Mouse (Mus musculus): Measurements from ENCODE around the gene Rab4a. TPM values are rescaled to one million over a fixed set of nuclear protein-coding genes. Genes with fewer than 3 reads are reported as not detected.
A peak's percentile ranks its signal among the peaks of the same experiment; 100 is the strongest.

Rab4a gene
- 26.9 and 32.1 TPM in 2 replicates for polyA plus RNA-seq (2015; fragmentation: Nextera tagmentation; extraction: Ambion mirVana)

- Histone ChIP-seq H3K4me2 (peak within 1 kb of the TSS; percentile 86), H3K36me3 (no peaks in the 10 kb centered on the region), H3K9me3 (replicated peaks) (no peaks in the 10 kb centered on the region), H3K4me3 (peak within 1 kb of the TSS; percentile 79), H3K4me1 (replicated peaks) (peaks cover 20% of the 10 kb centered on the region), H3K27me3 (no peaks in the 10 kb centered on the region), H3K9ac (peak within 1 kb of the TSS; percentile 82), H3K27ac (peak within 1 kb of the TSS; percentile 65)
- peak; percentile 86 for ATAC-seq (replicated peaks; ENCODE audit: insufficient number of reproducible peaks, insufficient read depth, low FRiP score, low read depth)
- under 1% methylated on average over 47 of the region's 48 CpGs for WGBS
Measured at GRCm38 (mm10) chr8:123805718-123806373, at the start of gene Rab4a. Gene Rab4a (plus strand): TSS chr8:123805985.

GRCm38 (mm10) chr8:123756901-123757300 is 48.9 kb upstream of the Rab4a start:
- Histone ChIP-seq H3K4me3 (no peak overlapping the region), H3K9me3 (replicated peaks) (no peaks in the 10 kb centered on the region), H3K4me2 (no peak overlapping the region), H3K27ac (no peak overlapping the region), H3K27me3 (peaks cover 6% of the 10 kb centered on the region; the same call in 1 of the 2 replicates), H3K9ac (no peak overlapping the region), H3K4me1 (replicated peaks) (peaks cover 37% of the 10 kb centered on the region), H3K36me3 (no peaks in the 10 kb centered on the region)
- ATAC-seq (replicated peaks; ENCODE audit: insufficient number of reproducible peaks, insufficient read depth, low FRiP score, low read depth): no peak
- WGBS: 77% methylated on average over 8 of the region's 8 CpGs

- Histone ChIP-seq H3K27ac (no peak overlapping the region), H3K9ac (no peak overlapping the region), H3K4me3 (no peak overlapping the region), H3K36me3 (no peaks in the 10 kb centered on the region), H3K27me3 (peaks cover 6% of the 10 kb centered on the region; the same call in 1 of the 2 replicates), H3K4me2 (no peak overlapping the region), H3K9me3 (replicated peaks) (no peaks in the 10 kb centered on the region), H3K4me1 (replicated peaks) (peaks cover 35% of the 10 kb centered on the region)
- ATAC-seq (replicated peaks; ENCODE audit: insufficient number of reproducible peaks, insufficient read depth, low FRiP score, low read depth): no peak
- WGBS: 72% methylated on average over 1 of the region's 1 CpGs
Measured at GRCm38 (mm10) chr8:123758935-123759334, 46.9 kb upstream of the Rab4a start.

GRCm38 (mm10) chr8:123759933-123760332 is 45.9 kb upstream of the Rab4a start:
- Histone ChIP-seq H3K36me3 (no peaks in the 10 kb centered on the region), H3K9ac (no peak overlapping the region), H3K4me3 (no peak overlapping the region), H3K9me3 (replicated peaks) (no peaks in the 10 kb centered on the region), H3K27me3 (no peaks in the 10 kb centered on the region), H3K27ac (no peak overlapping the region), H3K4me2 (peak overlapping the region; percentile 41), H3K4me1 (replicated peaks) (peaks cover 34% of the 10 kb centered on the region)
- 22% methylated on average over 10 of the region's 10 CpGs for WGBS
- no peak for ATAC-seq (replicated peaks; ENCODE audit: insufficient number of reproducible peaks, insufficient read depth, low FRiP score, low read depth)

- no peak for ATAC-seq (replicated peaks; ENCODE audit: insufficient number of reproducible peaks, insufficient read depth, low FRiP score, low read depth)
- H3K9me3 ChIP-seq (replicated peaks): no peaks in the 10 kb centered on the region
- WGBS: 67% methylated on average over 5 of the region's 5 CpGs
- H3K27me3 ChIP-seq: 0 out of 2 replicates have a peak, but pooled peaks cover 3% of the 10 kb centered on the region
- H3K4me1 ChIP-seq (replicated peaks): peaks cover 34% of the 10 kb centered on the region
- H3K36me3 ChIP-seq: no peaks in the 10 kb centered on the region
- no peak overlapping the region for H3K4me3 ChIP-seq
- H3K4me2 ChIP-seq: no peak overlapping the region
- H3K27ac ChIP-seq: no peak overlapping the region; the same call in 1 of the 2 replicates
- H3K9ac ChIP-seq: no peak overlapping the region
Measured at GRCm38 (mm10) chr8:123760579-123760978, 45.2 kb upstream of the Rab4a start.

- 0 out of 2 replicates have a peak, but pooled peaks cover 3% of the 10 kb centered on the region for H3K27me3 ChIP-seq
- H3K4me3 ChIP-seq: no peak overlapping the region
- H3K9me3 ChIP-seq (replicated peaks): no peaks in the 10 kb centered on the region
- peak; percentile 47; the same call in 1 of the 2 replicates for ATAC-seq (replicated peaks; ENCODE audit: insufficient number of reproducible peaks, insufficient read depth, low FRiP score, low read depth)
- peak overlapping the region; percentile 60 for H3K27ac ChIP-seq
- H3K9ac ChIP-seq: no peak overlapping the region
- H3K4me2 ChIP-seq: no peak overlapping the region
- peaks cover 34% of the 10 kb centered on the region for H3K4me1 ChIP-seq (replicated peaks)
- no peaks in the 10 kb centered on the region for H3K36me3 ChIP-seq
- 39% methylated on average over 12 of the region's 12 CpGs for WGBS
Measured at GRCm38 (mm10) chr8:123761266-123761882, 44.4 kb upstream of the Rab4a start.

GRCm38 (mm10) chr8:123761883-123762270 is 43.9 kb upstream of the Rab4a start:
- Histone ChIP-seq H3K9me3 (replicated peaks) (no peaks in the 10 kb centered on the region), H3K4me3 (no peak overlapping the region), H3K9ac (no peak overlapping the region), H3K4me1 (replicated peaks) (peaks cover 34% of the 10 kb centered on the region), H3K4me2 (no peak overlapping the region), H3K27ac (peak overlapping the region; percentile 41; the same call in 1 of the 2 replicates), H3K27me3 (0 out of 2 replicates have a peak, but pooled peaks cover 3% of the 10 kb centered on the region), H3K36me3 (no peaks in the 10 kb centered on the region)
- WGBS: 35% methylated on average over 4 of the region's 4 CpGs
- no peak for ATAC-seq (replicated peaks; ENCODE audit: insufficient number of reproducible peaks, insufficient read depth, low FRiP score, low read depth)

GRCm38 (mm10) chr8:123763355-123763754 is 42.4 kb upstream of the Rab4a start:
- Histone ChIP-seq H3K27me3 (0 out of 2 replicates have a peak, but pooled peaks cover 3% of the 10 kb centered on the region), H3K9me3 (replicated peaks) (no peaks in the 10 kb centered on the region), H3K9ac (no peak overlapping the region), H3K4me3 (no peak overlapping the region), H3K4me1 (replicated peaks) (peaks cover 34% of the 10 kb centered on the region), H3K27ac (peak overlapping the region; percentile 29), H3K4me2 (no peak overlapping the region), H3K36me3 (no peaks in the 10 kb centered on the region)
- WGBS: 42% methylated on average over 7 of the region's 7 CpGs
- no peak for ATAC-seq (replicated peaks; ENCODE audit: insufficient number of reproducible peaks, insufficient read depth, low FRiP score, low read depth)

GRCm38 (mm10) chr8:123764671-123765070 is 41.1 kb upstream of the Rab4a start:
- no peak for ATAC-seq (replicated peaks; ENCODE audit: insufficient number of reproducible peaks, insufficient read depth, low FRiP score, low read depth)
- H3K9ac ChIP-seq: no peak overlapping the region
- H3K4me3 ChIP-seq: no peak overlapping the region
- H3K36me3 ChIP-seq: no peaks in the 10 kb centered on the region
- no peak overlapping the region for H3K27ac ChIP-seq
- no peaks in the 10 kb centered on the region for H3K9me3 ChIP-seq (replicated peaks)
- WGBS: 31% methylated on average over 4 of the region's 4 CpGs
- H3K27me3 ChIP-seq: 0 out of 2 replicates have a peak, but pooled peaks cover 3% of the 10 kb centered on the region
- H3K4me1 ChIP-seq (replicated peaks): peaks cover 36% of the 10 kb centered on the region
- no peak overlapping the region for H3K4me2 ChIP-seq

- Histone ChIP-seq H3K9ac (no peak overlapping the region), H3K4me2 (no peak overlapping the region), H3K9me3 (replicated peaks) (no peaks in the 10 kb centered on the region), H3K4me3 (no peak overlapping the region), H3K27me3 (0 out of 2 replicates have a peak, but pooled peaks cover 3% of the 10 kb centered on the region), H3K36me3 (no peaks in the 10 kb centered on the region), H3K27ac (no peak overlapping the region), H3K4me1 (replicated peaks) (peaks cover 24% of the 10 kb centered on the region)
- 80% methylated on average over 4 of the region's 4 CpGs for WGBS
- no peak for ATAC-seq (replicated peaks; ENCODE audit: insufficient number of reproducible peaks, insufficient read depth, low FRiP score, low read depth)
Measured at GRCm38 (mm10) chr8:123766516-123766915, 39.3 kb upstream of the Rab4a start.

GRCm38 (mm10) chr8:123767874-123768273 is 37.9 kb upstream of the Rab4a start:
- ATAC-seq (replicated peaks; ENCODE audit: insufficient number of reproducible peaks, insufficient read depth, low FRiP score, low read depth): no peak
- no peak overlapping the region for H3K4me3 ChIP-seq
- 0 out of 2 replicates have a peak, but pooled peaks cover 3% of the 10 kb centered on the region for H3K27me3 ChIP-seq
- no peak overlapping the region for H3K4me2 ChIP-seq
- no peaks in the 10 kb centered on the region for H3K9me3 ChIP-seq (replicated peaks)
- no peak overlapping the region for H3K27ac ChIP-seq
- WGBS: 64% methylated on average over 8 of the region's 8 CpGs
- no peaks in the 10 kb centered on the region for H3K36me3 ChIP-seq
- peaks cover 16% of the 10 kb centered on the region for H3K4me1 ChIP-seq (replicated peaks)
- no peak overlapping the region for H3K9ac ChIP-seq

Data from heart, embryonic 15.5 days (tissue).